Mouse (Mus musculus): ENCODE data around the gene Btn2a2. TPM values are rescaled to one million over a fixed set of nuclear protein-coding genes. Genes with fewer than 3 reads are reported as not detected.

Btn2a2 gene
- polyA plus RNA-seq, 1 experiment from 2014 or later: 0.23 TPM

DNA sequence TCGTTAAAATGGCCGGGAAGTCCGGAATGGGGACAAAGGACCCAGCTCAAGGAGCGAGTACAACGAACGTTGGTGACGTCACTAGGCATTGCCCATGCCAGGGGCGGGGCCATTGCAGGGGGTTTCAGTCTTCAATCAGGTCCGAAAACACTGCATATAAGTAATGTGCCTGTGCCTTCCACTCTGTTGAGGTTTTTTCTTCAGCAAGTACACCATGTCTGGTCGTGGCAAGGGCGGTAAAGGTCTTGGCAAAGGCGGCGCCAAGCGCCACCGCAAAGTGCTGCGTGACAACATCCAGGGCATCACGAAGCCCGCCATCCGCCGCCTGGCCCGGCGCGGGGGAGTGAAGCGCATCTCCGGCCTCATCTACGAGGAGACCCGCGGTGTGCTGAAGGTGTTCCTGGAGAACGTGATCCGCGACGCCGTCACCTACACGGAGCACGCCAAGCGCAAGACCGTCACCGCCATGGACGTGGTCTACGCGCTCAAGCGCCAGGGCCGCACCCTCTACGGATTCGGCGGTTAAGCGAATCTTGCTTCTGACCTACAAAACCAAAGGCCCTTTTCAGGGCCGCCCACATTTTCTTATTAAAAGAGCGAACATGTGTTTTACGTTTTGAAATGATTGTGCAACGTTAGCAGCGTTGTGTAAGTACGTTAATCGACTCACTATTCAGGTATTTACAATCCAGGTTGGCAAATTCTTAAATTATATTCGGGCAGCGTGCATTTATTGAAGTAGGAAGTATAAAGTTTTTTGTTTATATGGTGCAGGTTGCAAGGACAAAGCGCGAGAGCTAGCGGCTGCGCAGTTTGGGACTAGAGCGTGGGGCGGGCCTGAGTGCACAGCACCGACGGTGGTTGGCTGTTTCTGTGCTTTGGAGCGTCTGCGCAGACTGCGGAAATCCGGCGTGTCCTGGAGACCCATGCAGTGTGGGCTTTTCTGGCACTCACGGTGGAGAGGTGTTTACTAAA lies 42.5 kb upstream of the Btn2a2 start, which contains the start of gene Hist1h4h:
TSS of gene Hist1h4h (plus strand) at position 150 of the 975 bp plus-strand sequence.
- H3K27ac ChIP-seq: peak within 1 kb of the TSS; percentile 93
- no peaks in the 10 kb centered on the region for H3K27me3 ChIP-seq (replicated peaks)
- H3K36me3 ChIP-seq: no peaks in the 10 kb centered on the region
- H3K9me3 ChIP-seq: no peaks in the 10 kb centered on the region
- peak within 1 kb of the TSS; percentile 46 for H3K9ac ChIP-seq
- H3K4me2 ChIP-seq (replicated peaks): peak within 1 kb of the TSS; percentile 69
- ATAC-seq: peak; percentile 76
- peaks cover 11% of the 10 kb centered on the region for H3K4me1 ChIP-seq (replicated peaks)
- H3K4me3 ChIP-seq (replicated peaks): peak within 1 kb of the TSS; percentile 39
- WGBS: under 1% methylated on average over 61 of the region's 70 CpGs

DNA sequence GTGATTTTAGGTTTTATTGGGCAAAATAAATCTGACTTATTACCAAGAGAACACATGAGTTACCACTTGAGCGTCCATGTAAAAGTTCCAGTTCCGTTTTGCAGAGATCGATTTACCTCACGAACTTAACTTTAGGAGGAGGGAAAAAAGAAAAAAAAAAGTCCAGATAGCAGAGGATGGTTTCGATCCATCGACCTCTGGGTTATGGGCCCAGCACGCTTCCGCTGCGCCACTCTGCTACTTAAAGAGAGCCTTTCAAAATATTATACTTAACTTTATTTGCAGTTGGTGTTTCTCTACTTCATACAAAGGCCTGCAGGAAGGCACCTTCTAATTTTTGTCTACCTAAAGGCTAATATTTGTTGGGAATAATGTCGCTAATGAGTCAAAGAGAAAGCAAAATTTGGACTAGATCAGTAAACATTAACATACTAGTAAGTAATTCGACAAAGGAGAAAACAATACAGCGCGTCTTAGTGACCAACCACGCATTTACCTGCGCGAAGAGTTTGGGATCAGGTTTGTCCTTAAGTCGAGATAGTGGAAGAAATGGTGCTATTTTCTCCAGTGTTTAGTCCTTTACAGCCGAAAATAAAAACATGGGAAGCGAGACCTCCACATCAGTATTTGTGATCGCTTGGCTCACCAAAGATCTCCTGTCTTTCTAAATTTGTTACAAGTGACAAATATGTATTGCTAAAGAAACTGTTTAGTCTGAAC lies 41.7 kb upstream of the Btn2a2 start:
- Histone ChIP-seq H3K4me3 (replicated peaks) (peak overlapping the region; percentile 39), H3K9me3 (no peaks in the 10 kb centered on the region), H3K27ac (peak overlapping the region; percentile 93), H3K9ac (peak overlapping the region; percentile 46), H3K27me3 (replicated peaks) (no peaks in the 10 kb centered on the region), H3K4me2 (replicated peaks) (peak overlapping the region; percentile 69), H3K36me3 (no peaks in the 10 kb centered on the region), H3K4me1 (replicated peaks) (peaks cover 13% of the 10 kb centered on the region)
- ATAC-seq: no peak
- under 1% methylated on average over 20 of the region's 20 CpGs for WGBS

DNA sequence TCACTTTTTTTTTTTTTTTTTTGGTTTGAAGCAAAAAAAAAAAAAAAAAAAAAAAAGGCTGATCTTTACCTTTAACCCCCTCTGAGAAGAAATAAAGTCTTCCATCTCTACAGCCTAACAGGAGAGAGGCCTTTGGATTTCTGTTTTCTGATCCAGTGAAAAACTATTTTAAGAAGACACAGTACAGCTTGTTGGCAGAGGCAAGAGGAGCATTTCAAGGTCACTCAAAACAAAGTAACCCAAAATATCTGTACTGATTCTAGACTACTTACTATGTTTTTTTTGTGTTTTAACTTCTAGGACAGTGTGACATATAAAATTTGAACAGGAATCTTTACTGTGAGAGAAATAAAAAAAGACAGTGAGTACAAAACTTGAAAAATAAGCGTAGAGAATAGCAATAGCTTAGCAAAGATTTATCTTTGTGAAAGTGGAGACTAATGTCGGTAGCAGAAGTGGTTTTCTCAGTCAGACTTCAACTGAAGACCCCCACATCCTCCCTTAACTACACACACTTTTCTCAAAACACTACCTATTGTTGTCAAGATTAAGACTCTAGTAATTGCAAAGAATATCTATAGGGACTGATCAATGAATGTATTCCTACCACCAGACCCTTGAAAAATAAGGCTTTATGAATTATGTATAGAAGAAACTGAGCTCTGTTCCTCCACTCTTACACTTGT lies 41.0 kb upstream of the Btn2a2 start:
- ATAC-seq: no peak
- Histone ChIP-seq H3K4me2 (replicated peaks) (peak overlapping the region; percentile 69), H3K4me1 (replicated peaks) (peaks cover 13% of the 10 kb centered on the region), H3K36me3 (no peaks in the 10 kb centered on the region), H3K27me3 (replicated peaks) (no peaks in the 10 kb centered on the region), H3K4me3 (replicated peaks) (peak overlapping the region; percentile 39), H3K9me3 (no peaks in the 10 kb centered on the region), H3K9ac (no peak overlapping the region), H3K27ac (peak overlapping the region; percentile 93; the same call in 1 of the 2 replicates)
- 12% methylated on average over 2 of the region's 2 CpGs for WGBS

DNA sequence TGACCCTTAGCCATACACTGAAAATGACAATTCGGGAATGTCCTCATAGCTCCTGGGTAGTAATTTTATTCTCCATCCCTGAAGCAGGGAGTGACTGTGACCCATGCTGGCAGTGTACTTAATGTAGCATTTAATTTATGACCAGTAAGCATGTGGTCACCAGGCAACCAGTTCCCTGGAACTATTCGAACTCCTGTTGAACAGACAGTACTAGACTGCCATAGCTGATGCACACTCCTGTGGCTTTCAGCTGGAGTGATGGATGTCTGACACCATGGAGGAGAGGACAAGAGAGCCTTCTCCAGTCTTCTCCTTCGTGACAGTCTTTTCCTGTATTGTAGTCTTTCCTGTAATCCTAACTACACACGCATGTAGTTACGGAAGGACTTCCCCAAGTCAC lies 40.3 kb upstream of the Btn2a2 start:
- Histone ChIP-seq H3K4me3 (replicated peaks) (no peak overlapping the region), H3K9me3 (no peaks in the 10 kb centered on the region), H3K4me2 (replicated peaks) (peak overlapping the region; percentile 21; the same call in 1 of the 2 replicates), H3K4me1 (replicated peaks) (peaks cover 13% of the 10 kb centered on the region), H3K27ac (no peak overlapping the region), H3K9ac (no peak overlapping the region), H3K27me3 (replicated peaks) (no peaks in the 10 kb centered on the region), H3K36me3 (no peaks in the 10 kb centered on the region)
- ATAC-seq: no peak
- WGBS: 72% methylated on average over 5 of the region's 5 CpGs

DNA sequence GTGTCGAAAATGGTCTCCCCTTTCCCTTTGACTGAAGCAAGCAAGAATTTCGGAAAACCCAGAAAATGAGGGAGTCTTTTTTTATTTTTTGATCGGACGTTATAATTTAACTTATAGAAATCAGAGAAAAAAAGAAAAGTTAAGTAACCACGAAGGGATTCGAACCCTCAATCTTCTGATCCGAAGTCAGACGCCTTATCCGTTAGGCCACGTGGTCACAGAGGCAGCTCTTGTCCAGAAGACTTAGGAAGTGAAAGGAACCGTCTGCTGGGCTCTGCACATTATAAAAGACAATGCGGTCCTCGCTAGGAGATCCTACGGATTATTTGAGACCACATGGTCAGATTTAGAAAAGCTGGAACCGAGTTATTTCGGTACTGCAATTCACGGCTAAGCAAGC lies 37.7 kb upstream of the Btn2a2 start:
- ATAC-seq: peak; percentile 31; the same call in 1 of the 2 replicates
- Histone ChIP-seq H3K27ac (no peak overlapping the region), H3K4me2 (replicated peaks) (peak overlapping the region; percentile 63), H3K4me3 (replicated peaks) (peak overlapping the region; percentile 39), H3K9ac (peak overlapping the region; percentile 42), H3K36me3 (no peaks in the 10 kb centered on the region), H3K27me3 (replicated peaks) (no peaks in the 10 kb centered on the region), H3K4me1 (replicated peaks) (0 out of 2 replicates have a peak, but pooled peaks cover 3% of the 10 kb centered on the region), H3K9me3 (no peaks in the 10 kb centered on the region)
- WGBS: under 1% methylated on average over 17 of the region's 17 CpGs

DNA sequence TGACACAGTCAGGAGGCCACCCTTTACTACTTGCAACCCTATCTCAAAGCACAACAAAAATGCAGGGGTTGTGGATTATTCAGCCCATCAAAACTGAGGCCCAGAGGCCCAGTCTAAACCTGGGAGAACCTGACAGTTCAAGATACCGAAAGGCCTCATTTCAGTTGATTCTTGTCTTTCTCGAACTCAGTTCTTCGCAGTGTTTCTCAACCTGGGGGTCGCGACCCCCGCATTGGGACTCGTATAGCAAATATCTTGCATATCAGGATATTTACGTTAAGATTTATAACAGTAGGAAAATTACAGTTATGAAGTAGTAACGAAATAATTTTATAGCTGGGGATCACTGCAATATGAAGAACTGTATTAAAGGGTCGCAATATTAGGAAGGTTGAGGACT lies 37.2 kb upstream of the Btn2a2 start:
- no peaks in the 10 kb centered on the region for H3K9me3 ChIP-seq
- H3K4me1 ChIP-seq (replicated peaks): 0 out of 2 replicates have a peak, but pooled peaks cover 3% of the 10 kb centered on the region
- H3K4me2 ChIP-seq (replicated peaks): peak overlapping the region; percentile 63
- WGBS: 3% methylated on average over 10 of the region's 10 CpGs
- ATAC-seq: no peak
- no peak overlapping the region for H3K27ac ChIP-seq
- no peaks in the 10 kb centered on the region for H3K36me3 ChIP-seq
- no peaks in the 10 kb centered on the region for H3K27me3 ChIP-seq (replicated peaks)
- H3K9ac ChIP-seq: no peak overlapping the region
- H3K4me3 ChIP-seq (replicated peaks): peak overlapping the region; percentile 39

DNA sequence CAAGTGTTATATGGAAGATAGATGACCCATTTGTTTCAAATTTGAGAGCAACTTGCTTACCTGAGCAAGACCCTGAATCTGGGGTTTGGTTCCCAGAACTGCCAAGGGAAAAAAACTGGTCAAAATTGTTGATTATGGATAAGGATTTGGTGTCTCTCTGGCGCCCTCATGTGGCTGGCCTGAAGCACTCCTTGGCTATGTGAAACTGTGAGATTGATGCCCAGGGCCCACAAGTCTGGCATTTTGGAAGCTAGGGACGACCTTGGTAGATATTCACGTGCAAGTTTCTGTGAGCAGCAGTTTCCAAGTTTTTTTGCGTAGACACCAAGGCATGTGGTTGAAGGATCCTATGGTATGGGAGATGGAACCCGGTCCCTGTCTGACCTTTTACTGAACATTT lies 36.0 kb upstream of the Btn2a2 start:
- Histone ChIP-seq H3K4me3 (replicated peaks) (no peak overlapping the region), H3K36me3 (no peaks in the 10 kb centered on the region), H3K4me2 (replicated peaks) (0 out of 2 replicates have a peak overlapping the region, but pooled peaks have one; percentile 28), H3K4me1 (replicated peaks) (0 out of 2 replicates have a peak, but pooled peaks cover 3% of the 10 kb centered on the region), H3K9ac (no peak overlapping the region), H3K27ac (no peak overlapping the region), H3K27me3 (replicated peaks) (no peaks in the 10 kb centered on the region), H3K9me3 (no peaks in the 10 kb centered on the region)
- peak; percentile 24 for ATAC-seq
- WGBS: 11% methylated on average over 5 of the region's 5 CpGs

DNA sequence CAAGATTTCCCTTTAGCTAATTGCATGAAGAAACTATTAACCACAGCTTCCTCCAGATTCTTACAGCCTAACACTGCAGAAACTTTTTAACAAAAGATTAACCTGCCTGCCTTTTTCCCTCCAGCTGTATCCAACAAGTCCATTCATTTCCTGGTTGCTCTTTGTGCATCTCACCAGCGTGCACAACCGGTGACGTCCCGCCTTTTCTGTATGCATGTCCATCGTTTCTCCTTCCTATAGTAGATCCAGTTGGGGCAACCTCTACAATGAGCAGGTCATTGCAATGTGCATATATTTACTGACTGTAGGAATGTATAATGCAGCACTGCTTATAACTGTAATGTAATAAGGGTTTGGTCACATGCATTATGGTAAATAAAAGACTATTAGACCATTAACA lies 35.3 kb upstream of the Btn2a2 start:
- no peak overlapping the region for H3K4me2 ChIP-seq (replicated peaks)
- no peak overlapping the region for H3K9ac ChIP-seq
- no peak overlapping the region for H3K27ac ChIP-seq
- H3K4me1 ChIP-seq (replicated peaks): 0 out of 2 replicates have a peak, but pooled peaks cover 3% of the 10 kb centered on the region
- H3K4me3 ChIP-seq (replicated peaks): no peak overlapping the region
- no peaks in the 10 kb centered on the region for H3K9me3 ChIP-seq
- 49% methylated on average over 5 of the region's 5 CpGs for WGBS
- H3K36me3 ChIP-seq: no peaks in the 10 kb centered on the region
- no peaks in the 10 kb centered on the region for H3K27me3 ChIP-seq (replicated peaks)
- no peak for ATAC-seq

DNA sequence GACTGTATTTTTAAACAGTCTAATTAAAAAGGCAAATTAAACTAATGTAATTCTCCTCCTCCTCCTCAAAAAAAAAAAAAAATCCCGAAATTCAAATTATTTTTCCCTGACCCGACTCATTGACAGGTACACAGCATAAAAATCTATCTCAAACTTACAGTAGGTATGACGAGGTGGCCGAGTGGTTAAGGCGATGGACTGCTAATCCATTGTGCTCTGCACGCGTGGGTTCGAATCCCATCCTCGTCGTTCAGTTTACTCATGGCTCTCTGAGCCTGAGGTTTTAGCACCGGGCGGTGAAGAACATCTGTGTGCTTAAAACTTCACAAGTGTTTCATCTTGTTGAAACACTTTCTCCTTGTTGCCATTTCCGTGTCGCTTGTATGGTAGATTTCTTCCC lies 33.0 kb upstream of the Btn2a2 start:
- no peak overlapping the region for H3K27ac ChIP-seq
- H3K4me1 ChIP-seq (replicated peaks): 0 out of 2 replicates have a peak, but pooled peaks cover 3% of the 10 kb centered on the region
- peak overlapping the region; percentile 29; the same call in 1 of the 2 replicates for H3K4me2 ChIP-seq (replicated peaks)
- 0 out of 2 replicates have a peak, but pooled peaks have one; percentile 27 for ATAC-seq
- H3K4me3 ChIP-seq (replicated peaks): no peak overlapping the region
- 1% methylated on average over 14 of the region's 14 CpGs for WGBS
- no peaks in the 10 kb centered on the region for H3K27me3 ChIP-seq (replicated peaks)
- no peaks in the 10 kb centered on the region for H3K9me3 ChIP-seq
- no peaks in the 10 kb centered on the region for H3K36me3 ChIP-seq
- H3K9ac ChIP-seq: no peak overlapping the region

DNA sequence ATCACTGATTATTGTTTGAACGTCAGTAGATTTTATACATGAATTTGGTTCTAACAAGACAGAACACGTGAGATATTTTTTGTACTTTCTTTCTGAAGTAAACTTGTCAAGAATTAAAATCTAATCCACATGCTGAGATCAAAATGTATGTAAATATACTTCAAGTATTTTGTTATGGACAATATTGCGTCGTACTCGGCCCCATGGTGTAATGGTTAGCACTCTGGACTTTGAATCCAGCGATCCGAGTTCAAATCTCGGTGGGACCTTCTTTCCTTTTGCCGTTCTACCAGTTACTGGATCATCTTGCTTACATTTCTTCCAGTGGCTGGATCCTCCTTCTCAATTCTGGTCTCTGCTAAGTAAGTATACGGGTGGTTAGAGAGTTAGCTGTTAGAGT lies 30.8 kb upstream of the Btn2a2 start:
- peak overlapping the region; percentile 40 for H3K4me3 ChIP-seq (replicated peaks)
- peak overlapping the region; percentile 75 for H3K4me2 ChIP-seq (replicated peaks)

DNA sequence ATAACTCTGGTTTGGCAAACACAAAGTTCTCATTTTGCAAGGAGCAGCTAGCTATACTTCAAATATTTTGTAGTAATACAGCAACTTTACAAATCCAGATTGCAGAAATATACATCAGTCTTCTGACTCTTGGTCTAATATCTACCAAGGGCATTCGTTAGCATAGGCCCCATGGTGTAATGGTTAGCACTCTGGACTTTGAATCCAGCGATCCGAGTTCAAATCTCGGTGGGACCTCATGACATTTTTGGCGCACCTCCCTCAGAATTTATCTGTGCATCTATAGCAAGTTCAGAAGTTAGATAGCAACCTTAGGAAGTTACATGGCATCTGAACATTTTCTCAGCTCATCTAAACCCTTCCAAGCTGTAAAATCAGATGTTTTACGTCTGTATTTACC lies 30.2 kb upstream of the Btn2a2 start:
- no peaks in the 10 kb centered on the region for H3K36me3 ChIP-seq
- H3K27me3 ChIP-seq (replicated peaks): no peaks in the 10 kb centered on the region
- H3K4me1 ChIP-seq (replicated peaks): 0 out of 2 replicates have a peak, but pooled peaks cover 2% of the 10 kb centered on the region
- peak overlapping the region; percentile 40 for H3K4me3 ChIP-seq (replicated peaks)
- under 1% methylated on average over 6 of the region's 6 CpGs for WGBS
- peak overlapping the region; percentile 23; the same call in 1 of the 2 replicates for H3K9ac ChIP-seq
- peak; percentile 57 for ATAC-seq
- peak overlapping the region; percentile 56; the same call in 1 of the 2 replicates for H3K27ac ChIP-seq
- no peaks in the 10 kb centered on the region for H3K9me3 ChIP-seq
- H3K4me2 ChIP-seq (replicated peaks): peak overlapping the region; percentile 75

More for the DNA sequence above, 30.8 kb upstream of the Btn2a2 start:
- WGBS: 0% methylated on average over 10 of the region's 10 CpGs
- peak; percentile 46 for ATAC-seq
- Histone ChIP-seq H3K27me3 (replicated peaks) (no peaks in the 10 kb centered on the region), H3K9ac (no peak overlapping the region), H3K27ac (peak overlapping the region; percentile 56; the same call in 1 of the 2 replicates), H3K4me1 (replicated peaks) (0 out of 2 replicates have a peak, but pooled peaks cover 2% of the 10 kb centered on the region), H3K9me3 (no peaks in the 10 kb centered on the region), H3K36me3 (no peaks in the 10 kb centered on the region)

All from intestine, embryonic 15.5 days (tissue).